Mouse (Mus musculus): ENCODE data around the gene Rdm1. TPM values are rescaled to one million over a fixed set of nuclear protein-coding genes. Genes with fewer than 3 reads are reported as not detected.
"Not testable (repeated sequence)": the region's sequence is repeated elsewhere in the genome, so short reads cannot be mapped to it uniquely, and the experiment has no call there.

Rdm1 gene
- polyA plus RNA-seq, 1 experiment from 2014 or later: 28.3 TPM

DNA sequence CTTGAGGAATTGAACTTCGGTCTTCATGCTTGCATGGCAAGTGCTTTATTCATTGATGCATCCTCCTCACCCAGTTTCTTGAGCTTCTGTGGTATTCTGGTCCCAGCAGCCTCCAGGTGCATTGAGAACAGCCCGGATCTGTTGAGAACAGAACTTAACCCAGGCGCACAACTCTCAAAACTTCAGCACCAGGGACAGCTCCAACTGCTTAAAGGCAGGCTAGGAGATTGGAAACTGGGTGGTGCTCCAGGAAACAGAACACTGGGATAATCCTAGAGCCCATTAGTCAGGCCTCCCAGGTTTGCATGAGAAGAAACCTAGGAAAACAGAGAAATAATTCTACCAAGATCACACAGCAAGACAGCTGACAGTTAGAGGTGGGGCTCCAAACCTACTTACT lies 24.5 kb upstream of the Rdm1 start:
- Histone ChIP-seq H3K27ac (no peak overlapping the region), H3K9me3 (no peaks in the 10 kb centered on the region), H3K4me3 (no peak overlapping the region), H3K27me3 (replicated peaks) (no peaks in the 10 kb centered on the region), H3K4me2 (replicated peaks) (no peak overlapping the region), H3K9ac (no peak overlapping the region), H3K36me3 (no peaks in the 10 kb centered on the region), H3K4me1 (no peaks in the 10 kb centered on the region)
- no peak for ATAC-seq (ENCODE audit: low FRiP score, low read depth)
- 10% methylated on average over 3 of the region's 3 CpGs for WGBS

DNA sequence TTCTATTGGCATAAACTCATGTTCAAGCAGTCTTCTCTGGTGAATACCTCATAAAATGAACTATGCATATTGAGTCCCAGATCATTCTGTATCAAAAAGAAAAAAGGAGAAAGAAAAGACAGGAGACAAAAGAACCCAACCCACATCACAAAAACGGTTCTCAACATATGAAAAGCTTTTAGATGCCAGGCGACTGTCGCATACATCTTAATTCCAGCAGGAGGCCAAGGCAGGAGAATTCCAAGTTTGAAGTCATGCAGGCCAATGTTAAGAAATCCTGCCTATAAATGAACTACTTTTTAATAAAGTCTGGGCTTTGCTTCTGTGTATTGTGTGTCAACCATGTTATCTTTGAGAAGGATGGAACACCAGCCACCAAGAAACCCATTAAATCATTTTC lies 22.9 kb upstream of the Rdm1 start:
- peak overlapping the region; percentile 52 for H3K4me2 ChIP-seq (replicated peaks)
- H3K9me3 ChIP-seq: no peaks in the 10 kb centered on the region
- H3K36me3 ChIP-seq: no peaks in the 10 kb centered on the region
- no peak overlapping the region for H3K27ac ChIP-seq
- no peaks in the 10 kb centered on the region for H3K27me3 ChIP-seq (replicated peaks)
- no peak overlapping the region for H3K4me3 ChIP-seq
- no peaks in the 10 kb centered on the region for H3K4me1 ChIP-seq
- 2% methylated on average over 3 of the region's 3 CpGs for WGBS
- no peak for ATAC-seq (ENCODE audit: low FRiP score, low read depth)
- H3K9ac ChIP-seq: no peak overlapping the region

DNA sequence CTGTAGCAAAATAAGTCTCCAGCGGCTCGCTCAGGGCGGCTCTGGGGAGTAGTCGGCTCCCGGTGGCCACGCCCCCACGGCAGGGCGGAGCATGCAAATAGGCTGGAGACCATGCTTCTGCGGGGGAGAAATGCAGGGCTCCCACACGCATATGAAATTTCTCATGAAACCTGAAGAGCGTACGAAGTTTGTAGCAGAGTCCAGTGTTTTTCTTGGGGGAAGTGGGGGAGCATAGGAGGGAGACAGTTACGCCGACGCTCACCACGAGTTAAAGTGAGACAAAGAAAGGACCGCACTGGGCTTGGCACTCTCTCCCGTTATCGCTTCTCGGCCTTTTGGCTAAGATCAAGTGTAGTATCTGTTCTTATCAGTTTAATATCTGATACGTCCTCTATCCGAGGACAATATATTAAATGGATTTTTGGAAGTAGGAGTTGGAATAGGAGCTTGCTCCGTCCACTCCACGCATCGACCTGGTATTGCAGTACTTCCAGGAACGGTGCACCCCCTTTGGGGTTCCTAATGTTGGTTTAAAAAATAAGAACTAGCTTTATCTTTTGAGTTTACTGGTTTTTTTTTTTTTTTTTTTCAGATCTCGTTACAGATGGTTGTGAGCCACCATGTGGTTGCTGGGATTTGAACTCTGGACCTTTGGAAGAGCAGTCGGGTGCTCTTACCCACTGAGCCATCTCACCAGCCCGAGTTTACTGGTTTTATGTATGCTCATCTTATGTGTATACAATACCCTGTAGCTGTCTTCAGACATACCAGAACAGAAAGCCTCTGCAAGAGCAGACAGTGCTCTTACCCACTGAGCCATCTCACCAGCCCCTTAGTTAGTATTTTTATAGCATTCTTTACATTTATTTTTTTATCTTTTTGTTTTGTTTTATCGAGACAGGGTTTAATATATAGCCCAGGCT lies 22.2 kb upstream of the Rdm1 start:
- not testable (repeated sequence) for H3K9ac ChIP-seq; H3K27ac ChIP-seq; H3K36me3 ChIP-seq; H3K9me3 ChIP-seq; H3K4me1 ChIP-seq; H3K27me3 ChIP-seq (replicated peaks)
- Histone ChIP-seq H3K4me2 (replicated peaks) (peak overlapping the region; percentile 52), H3K4me3 (peak overlapping the region; percentile 22)
- WGBS: 1% methylated on average over 30 of the region's 30 CpGs
- ATAC-seq (ENCODE audit: low FRiP score, low read depth): peak; percentile 81; the same call in 1 of the 2 replicates

DNA sequence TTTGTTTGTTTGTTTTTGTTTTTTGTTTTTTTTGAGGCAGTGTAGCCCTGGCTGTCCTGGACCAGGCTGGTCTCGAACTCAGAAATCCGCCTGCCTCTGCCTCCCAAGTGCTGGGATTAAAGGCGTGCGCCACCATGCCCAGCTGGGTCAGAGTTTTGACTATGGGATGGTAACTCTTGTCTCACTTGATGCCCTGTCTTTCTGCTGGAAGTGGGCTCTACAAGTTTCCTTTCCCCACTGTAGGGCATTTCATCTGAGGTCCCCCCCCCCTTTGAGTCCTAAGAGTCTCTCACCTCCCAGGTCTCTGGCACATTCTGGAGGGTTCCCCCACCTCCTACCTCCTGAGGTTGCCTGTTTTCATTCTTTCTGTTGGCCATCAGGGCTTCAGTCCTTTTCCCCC lies 19.9 kb upstream of the Rdm1 start:
- not testable (repeated sequence) for H3K36me3 ChIP-seq; H3K4me2 ChIP-seq (replicated peaks); ATAC-seq (ENCODE audit: low FRiP score, low read depth); H3K27ac ChIP-seq; H3K9me3 ChIP-seq; H3K4me1 ChIP-seq; H3K9ac ChIP-seq; H3K4me3 ChIP-seq; H3K27me3 ChIP-seq (replicated peaks)
- WGBS: 91% methylated on average over 4 of the region's 4 CpGs

DNA sequence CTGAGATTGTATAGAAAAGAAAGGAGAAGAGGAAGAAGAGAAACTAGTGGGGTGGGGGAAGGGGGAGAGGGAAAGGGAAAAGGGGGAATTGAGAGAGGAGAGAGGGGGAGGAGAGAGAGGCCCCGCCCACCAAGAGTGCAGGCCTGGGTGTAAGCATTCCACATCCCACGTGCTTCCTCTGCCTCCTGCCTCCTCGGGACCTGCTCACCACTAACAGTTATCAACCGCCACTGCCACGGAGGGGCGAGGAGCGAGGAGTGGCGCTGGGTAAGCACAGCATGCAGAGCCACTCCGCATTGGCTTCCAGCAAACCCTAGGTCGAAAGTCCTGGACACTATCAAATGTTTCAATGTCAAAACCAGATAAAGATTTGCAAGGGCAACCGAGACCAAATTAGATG lies 16.6 kb upstream of the Rdm1 start:
- no peak overlapping the region for H3K4me3 ChIP-seq
- no peaks in the 10 kb centered on the region for H3K9me3 ChIP-seq
- H3K4me1 ChIP-seq: 0 out of 2 replicates have a peak, but pooled peaks cover 4% of the 10 kb centered on the region
- no peak for ATAC-seq (ENCODE audit: low FRiP score, low read depth)
- H3K36me3 ChIP-seq: no peaks in the 10 kb centered on the region
- 47% methylated on average over 11 of the region's 11 CpGs for WGBS
- H3K9ac ChIP-seq: no peak overlapping the region
- no peak overlapping the region for H3K4me2 ChIP-seq (replicated peaks)
- H3K27me3 ChIP-seq (replicated peaks): no peaks in the 10 kb centered on the region
- H3K27ac ChIP-seq: no peak overlapping the region

DNA sequence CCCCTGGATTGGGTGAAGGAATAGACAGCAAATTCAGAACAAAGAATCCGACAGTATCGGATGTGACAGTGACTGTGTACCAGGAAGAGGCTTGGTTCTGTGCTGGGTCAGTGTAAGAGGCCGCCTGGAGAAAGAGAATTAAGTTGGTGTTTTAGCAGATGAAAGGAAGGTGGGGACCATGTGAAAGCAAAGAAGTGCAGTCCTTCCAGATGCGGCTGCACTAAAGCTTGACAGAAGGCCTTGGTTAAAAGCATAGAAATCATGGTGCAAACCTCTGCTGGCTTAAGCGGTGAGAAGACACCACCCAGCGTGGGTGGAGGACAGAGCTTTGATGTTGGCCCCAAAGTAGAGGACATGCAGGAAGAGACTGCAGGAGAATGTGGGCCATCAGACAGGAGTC lies 13.4 kb upstream of the Rdm1 start:
- Histone ChIP-seq H3K9me3 (no peaks in the 10 kb centered on the region), H3K4me3 (no peak overlapping the region), H3K4me2 (replicated peaks) (no peak overlapping the region), H3K9ac (no peak overlapping the region), H3K4me1 (peaks cover 23% of the 10 kb centered on the region), H3K27me3 (replicated peaks) (no peaks in the 10 kb centered on the region), H3K27ac (no peak overlapping the region), H3K36me3 (no peaks in the 10 kb centered on the region)
- WGBS: 80% methylated on average over 6 of the region's 6 CpGs
- no peak for ATAC-seq (ENCODE audit: low FRiP score, low read depth)

DNA sequence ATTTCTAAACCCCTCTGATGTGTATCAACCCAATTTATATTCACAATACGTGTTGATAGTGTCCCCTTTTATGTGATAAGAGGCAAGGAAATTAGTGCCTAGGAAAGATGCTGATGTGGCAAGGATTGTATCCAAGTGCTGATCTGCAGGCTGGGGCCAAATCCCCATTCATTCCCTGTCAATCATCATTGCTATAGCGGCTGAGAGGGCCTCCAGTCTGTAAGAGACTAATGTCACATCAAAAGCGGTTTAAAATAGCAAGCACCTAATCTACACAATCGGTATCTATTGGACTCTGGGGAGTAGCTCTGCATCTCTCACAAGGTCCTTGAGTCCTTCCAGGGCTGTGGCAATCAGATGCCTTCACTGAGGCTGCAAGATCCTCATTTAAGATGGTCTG lies 12.9 kb upstream of the Rdm1 start:
- no peaks in the 10 kb centered on the region for H3K9me3 ChIP-seq
- H3K4me2 ChIP-seq (replicated peaks): no peak overlapping the region
- no peaks in the 10 kb centered on the region for H3K27me3 ChIP-seq (replicated peaks)
- H3K9ac ChIP-seq: no peak overlapping the region
- no peak for ATAC-seq (ENCODE audit: low FRiP score, low read depth)
- 76% methylated on average over 4 of the region's 4 CpGs for WGBS
- no peak overlapping the region for H3K4me3 ChIP-seq
- H3K36me3 ChIP-seq: no peaks in the 10 kb centered on the region
- H3K4me1 ChIP-seq: peaks cover 23% of the 10 kb centered on the region
- H3K27ac ChIP-seq: no peak overlapping the region

DNA sequence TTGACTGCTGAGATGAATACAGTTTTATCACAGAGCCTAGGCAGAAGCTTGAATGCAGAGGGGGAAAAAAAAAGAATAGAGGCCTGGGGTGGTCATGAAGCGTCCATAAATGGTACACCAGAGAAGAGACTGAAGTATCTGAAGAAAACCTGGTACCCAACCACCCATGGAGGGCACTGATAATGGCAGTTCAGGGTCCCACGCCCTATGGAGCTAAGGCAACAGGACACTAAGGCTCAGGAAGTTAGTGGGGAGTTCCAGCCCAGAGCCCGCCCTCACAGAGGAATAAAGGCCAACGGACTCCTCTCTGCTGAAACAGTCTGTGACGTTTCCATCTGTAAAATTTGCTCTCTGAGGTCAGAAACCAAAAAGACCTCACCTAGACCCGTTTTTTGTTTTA lies 11.6 kb upstream of the Rdm1 start:
- H3K4me2 ChIP-seq (replicated peaks): no peak overlapping the region
- no peaks in the 10 kb centered on the region for H3K36me3 ChIP-seq
- H3K27ac ChIP-seq: no peak overlapping the region
- no peaks in the 10 kb centered on the region for H3K9me3 ChIP-seq
- no peaks in the 10 kb centered on the region for H3K27me3 ChIP-seq (replicated peaks)
- H3K4me3 ChIP-seq: no peak overlapping the region
- 84% methylated on average over 6 of the region's 6 CpGs for WGBS
- no peak for ATAC-seq (ENCODE audit: low FRiP score, low read depth)
- H3K4me1 ChIP-seq: peaks cover 22% of the 10 kb centered on the region
- H3K9ac ChIP-seq: no peak overlapping the region

DNA sequence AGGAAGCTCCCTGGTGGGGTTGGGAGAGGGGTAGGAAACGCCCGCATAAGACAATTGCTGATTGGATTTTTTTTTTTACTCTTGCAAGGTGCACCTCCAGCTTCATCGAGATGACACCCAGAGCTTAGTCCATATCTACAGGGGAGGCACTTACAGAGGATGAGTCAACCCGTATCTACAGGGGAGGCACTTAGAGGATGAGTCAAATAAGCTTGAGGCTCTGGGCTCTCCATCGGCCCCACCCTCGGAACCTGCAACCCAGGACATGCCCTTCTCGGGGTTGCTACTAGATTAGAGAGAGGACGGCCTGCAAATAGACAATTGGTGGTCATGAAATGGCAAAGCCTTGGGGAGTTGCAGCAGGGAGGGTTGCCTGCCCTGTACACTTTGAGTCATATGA lies 10.9 kb upstream of the Rdm1 start:
- no peak for ATAC-seq (ENCODE audit: low FRiP score, low read depth)
- no peaks in the 10 kb centered on the region for H3K27me3 ChIP-seq (replicated peaks)
- no peak overlapping the region for H3K4me2 ChIP-seq (replicated peaks)
- H3K9me3 ChIP-seq: no peaks in the 10 kb centered on the region
- peaks cover 20% of the 10 kb centered on the region for H3K4me1 ChIP-seq
- H3K36me3 ChIP-seq: no peaks in the 10 kb centered on the region
- no peak overlapping the region for H3K9ac ChIP-seq
- H3K4me3 ChIP-seq: no peak overlapping the region
- WGBS: 93% methylated on average over 8 of the region's 8 CpGs
- no peak overlapping the region for H3K27ac ChIP-seq

DNA sequence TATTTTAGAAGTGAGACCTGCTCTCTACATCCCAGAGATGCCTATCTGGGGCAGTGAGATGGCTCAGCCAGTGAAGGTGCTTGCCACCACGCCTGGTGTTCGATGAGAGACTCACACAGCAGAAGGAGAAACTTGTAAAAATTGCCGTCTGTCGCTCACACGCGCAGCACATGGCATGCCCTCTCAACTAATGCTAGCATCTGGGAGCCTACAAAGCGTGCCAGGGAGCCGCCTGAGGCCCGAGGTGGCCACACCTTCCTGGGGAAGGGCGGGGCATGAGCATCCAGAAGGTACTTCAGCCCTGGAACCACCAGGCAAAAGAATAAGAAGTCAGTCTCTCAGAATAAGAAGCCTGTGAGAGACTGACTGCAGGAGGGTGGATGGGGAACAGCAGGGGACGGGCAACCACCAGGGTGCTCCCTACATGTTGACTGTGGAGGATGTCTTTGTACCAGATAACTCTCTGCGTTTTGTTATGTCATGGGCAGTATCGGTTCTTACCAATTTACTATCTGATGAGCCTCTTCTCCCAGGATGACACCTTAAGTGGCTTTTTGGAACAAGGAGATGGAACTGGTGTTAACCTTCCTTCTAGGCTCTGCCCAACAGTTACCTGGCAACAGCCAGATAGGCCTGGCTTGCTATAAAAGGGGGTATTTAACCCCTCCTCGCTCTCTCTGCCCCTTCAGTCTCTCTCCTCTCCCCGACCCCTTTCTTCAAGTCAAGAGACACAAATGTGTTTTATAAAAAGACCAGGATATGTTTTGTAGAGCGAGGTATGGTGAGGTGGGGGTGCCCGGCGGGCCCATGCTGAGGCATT lies 9.8 kb upstream of the Rdm1 start:
- Histone ChIP-seq H3K9ac (no peak overlapping the region), H3K4me2 (replicated peaks) (peak overlapping the region; percentile 45), H3K27ac (no peak overlapping the region), H3K27me3 (replicated peaks) (no peaks in the 10 kb centered on the region), H3K36me3 (no peaks in the 10 kb centered on the region), H3K4me1 (peaks cover 20% of the 10 kb centered on the region), H3K4me3 (no peak overlapping the region), H3K9me3 (no peaks in the 10 kb centered on the region)
- 0 out of 2 replicates have a peak, but pooled peaks have one; percentile 29 for ATAC-seq (ENCODE audit: low FRiP score, low read depth)
- WGBS: 22% methylated on average over 18 of the region's 18 CpGs

DNA sequence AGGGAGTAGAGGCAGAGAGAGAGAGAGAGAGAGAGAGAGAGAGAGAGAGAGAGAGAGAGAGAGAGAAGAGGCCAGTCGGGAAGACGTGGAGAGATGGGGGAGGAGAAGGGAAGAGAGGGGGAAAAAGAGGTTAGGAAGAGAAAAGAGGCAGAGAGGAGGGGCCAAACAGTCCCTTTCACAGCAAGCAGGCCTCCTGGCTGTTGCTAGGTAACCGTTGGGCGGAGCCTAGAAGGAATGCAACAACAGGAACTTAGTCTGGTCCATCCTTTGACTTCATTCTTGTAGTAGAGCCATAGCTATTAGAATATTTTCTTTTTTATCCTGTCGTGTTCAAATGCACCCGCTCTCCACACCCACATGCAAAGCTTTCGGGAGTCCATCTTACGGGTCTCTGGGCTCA lies 9.1 kb upstream of the Rdm1 start:
- H3K4me1 ChIP-seq: peaks cover 20% of the 10 kb centered on the region
- H3K9me3 ChIP-seq: no peaks in the 10 kb centered on the region
- no peaks in the 10 kb centered on the region for H3K27me3 ChIP-seq (replicated peaks)
- 0 out of 2 replicates have a peak, but pooled peaks have one; percentile 65 for ATAC-seq (ENCODE audit: low FRiP score, low read depth)
- H3K36me3 ChIP-seq: no peaks in the 10 kb centered on the region
- 8% methylated on average over 8 of the region's 8 CpGs for WGBS
- no peak overlapping the region for H3K4me3 ChIP-seq
- no peak overlapping the region for H3K9ac ChIP-seq
- no peak overlapping the region for H3K27ac ChIP-seq
- H3K4me2 ChIP-seq (replicated peaks): peak overlapping the region; percentile 45

DNA sequence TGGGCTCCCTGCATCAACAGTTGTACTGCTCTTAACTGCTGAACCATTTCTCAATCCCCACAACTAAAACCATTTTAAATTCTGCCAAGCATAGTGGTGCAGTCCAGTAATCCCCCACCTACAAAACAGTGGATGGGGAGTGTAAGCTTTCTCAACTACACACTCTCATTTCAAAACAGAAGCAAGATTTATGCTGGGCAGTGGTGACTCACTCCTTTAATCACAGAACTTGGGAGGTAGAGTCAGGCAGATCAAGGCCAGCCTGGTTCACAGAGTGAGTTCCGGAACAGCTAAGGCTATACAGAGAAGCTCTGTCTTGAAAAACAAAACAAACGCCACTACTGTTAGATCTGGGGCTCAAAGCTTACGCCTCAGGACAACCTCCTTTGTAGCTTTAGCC lies 8.4 kb upstream of the Rdm1 start:
- H3K36me3 ChIP-seq: no peaks in the 10 kb centered on the region
- H3K4me2 ChIP-seq (replicated peaks): peak overlapping the region; percentile 45; the same call in 1 of the 2 replicates
- WGBS: 74% methylated on average over 3 of the region's 3 CpGs
- H3K4me3 ChIP-seq: no peak overlapping the region
- H3K9me3 ChIP-seq: no peaks in the 10 kb centered on the region
- ATAC-seq (ENCODE audit: low FRiP score, low read depth): no peak
- H3K4me1 ChIP-seq: peaks cover 20% of the 10 kb centered on the region
- H3K9ac ChIP-seq: no peak overlapping the region
- H3K27me3 ChIP-seq (replicated peaks): no peaks in the 10 kb centered on the region
- no peak overlapping the region for H3K27ac ChIP-seq
